Mouse (Mus musculus) midbrain, postnatal 0 days (tissue): ENCODE data around the gene Olfr171. TPM values are rescaled to one million over a fixed set of nuclear protein-coding genes. Genes with fewer than 3 reads are reported as not detected.
A peak's percentile ranks its signal among the peaks of the same experiment; 100 is the strongest.
"Not testable (repeated sequence)": the region's sequence is repeated elsewhere in the genome, so short reads cannot be mapped to it uniquely, and the experiment has no call there.

ENCODE experiments used
- ATAC-seq: fragments of 200-750 bp; cut with Nextera tagmentation; 2 replicates; pipeline ENCODE4 v1.8.0; 2017; ENCODE audit warnings: moderate number of reproducible peaks, mild to moderate bottlenecking, moderate TSS enrichment, moderate library complexity; ENCODE audit not compliant: low FRiP score
- DNase-seq: peaks from one replicate; pipeline ENCODE4 v3.0.0-alpha.2; 2015; ENCODE audit warnings: low spot score
- H3K27ac ChIP-seq: fragments of 300-500 bp; sonication (generic); 2 replicates; pipeline ENCODE4 v1.5.1; 2014; ENCODE audit warnings: low read depth, mild to moderate bottlenecking, low read length, mixed read lengths
- H3K27me3 ChIP-seq: fragments of 300-500 bp; sonication (generic); 2 replicates; pipeline ENCODE4 v1.6.1; 2014; ENCODE audit warnings: low read length, control low read depth, mixed read lengths; ENCODE audit not compliant: insufficient read depth
- H3K36me3 ChIP-seq: fragments of 300-500 bp; sonication (generic); 2 replicates; pipeline ENCODE4 v1.6.1; 2014; ENCODE audit warnings: low read length, control low read depth, mixed read lengths; ENCODE audit not compliant: insufficient read depth
- H3K4me1 ChIP-seq: fragments of 300-500 bp; sonication (generic); 2 replicates; pipeline ENCODE4 v1.6.1; 2014; ENCODE audit warnings: mild to moderate bottlenecking, control low read depth, antibody characterized with exemption, low read length, mixed read lengths; ENCODE audit not compliant: insufficient read depth
- H3K4me2 ChIP-seq: fragments of 300-500 bp; sonication (generic); 2 replicates; pipeline ENCODE4 v1.6.1; 2014; ENCODE audit warnings: low read depth, mild to moderate bottlenecking, low read length, mixed read lengths; ENCODE audit not compliant: poor library complexity, severe bottlenecking
- H3K4me3 ChIP-seq: fragments of 300-500 bp; sonication (generic); 2 replicates; pipeline ENCODE4 v1.5.1; 2014; ENCODE audit warnings: low read depth, mild to moderate bottlenecking, low read length, moderate library complexity
- H3K9ac ChIP-seq: fragments of 300-500 bp; sonication (generic); replicated peaks from 2 replicates; pipeline ENCODE4 v1.6.1; 2014; ENCODE audit warnings: mild to moderate bottlenecking, low read length, moderate library complexity, mixed read lengths; ENCODE audit not compliant: poor library complexity, severe bottlenecking
- H3K9me3 ChIP-seq: fragments of 300-500 bp; sonication (generic); 2 replicates; pipeline ENCODE4 v1.6.1; 2016; ENCODE audit warnings: low read length, control low read depth
- CTCF ChIP-seq: IDR thresholded peaks from 2 replicates; pipeline ENCODE4 v1.5.1; 2016; ENCODE audit warnings: antibody characterized with exemption, mild to moderate bottlenecking
- WGBS: fragments of 180-500 bp; shearing (Covaris S2); extraction: QIAGEN DNeasy Blood & Tissue Kit; methylation state at CpG from one replicate; pipeline ENCODE4 v1.1.7; 2014; 5-methylcytosine and 5-hydroxymethylcytosine counted together
- polyA plus RNA-seq: library from polyadenylated mRNA; unstranded; fragments of >200 nt; fragmentation: Nextera tagmentation; extraction: Ambion mirVana; gene quantifications from 2 replicates; pipeline ENCODE4 v1.2.1, GENCODE M21; 2015
- total RNA-seq: library from RNA; depleted of rRNA; stranded (reverse); fragments of >200 nt; gene quantifications from 2 replicates; pipeline ENCODE4 v1.2.3, GENCODE M21; 2014; rRNA removed

Gene Olfr171
- total RNA-seq, result not detected in 2 replicates
- not detected in 2 replicates for polyA plus RNA-seq

GRCm38 (mm10) chr16:19629816-19630215 is at the start of gene Olfr171:
Gene Olfr171, minus strand, starts transcription at chr16:19629916.
- no peak for ATAC-seq
- DNase-seq, result no peak

GRCm38 (mm10) chr16:19670768-19671357 is 41.1 kb upstream of the Olfr171 start:
- no peak for ATAC-seq
- TF ChIP-seq CTCF, result no peak
- H3K36me3 ChIP-seq, result no peaks in the 10 kb centered on the region
- H3K4me2 ChIP-seq, result no peak overlapping the region
- DNase-seq, result no peak
- H3K27ac ChIP-seq, result no peak overlapping the region
- no peak overlapping the region for H3K9ac ChIP-seq
- H3K4me3 ChIP-seq, result no peak overlapping the region
- no peaks in the 10 kb centered on the region for H3K9me3 ChIP-seq
- WGBS, result 89% methylated on average over 2 of the region's 2 CpGs
- no peaks in the 10 kb centered on the region for H3K4me1 ChIP-seq
- H3K27me3 ChIP-seq, result no peaks in the 10 kb centered on the region

More at GRCm38 (mm10) chr16:19629816-19630215, at the start of gene Olfr171:
- Histone ChIP-seq H3K4me1 (no peaks in the 10 kb centered on the region), H3K27me3 (no peaks in the 10 kb centered on the region), H3K36me3 (no peaks in the 10 kb centered on the region), H3K4me2 (no peak within 1 kb of the TSS), H3K27ac (no peak within 1 kb of the TSS), H3K4me3 (no peak within 1 kb of the TSS), H3K9me3 (no peaks in the 10 kb centered on the region), H3K9ac (no peak within 1 kb of the TSS)
- 81% methylated on average over 1 of the region's 1 CpGs for WGBS
- no peak for TF ChIP-seq CTCF

DNA sequence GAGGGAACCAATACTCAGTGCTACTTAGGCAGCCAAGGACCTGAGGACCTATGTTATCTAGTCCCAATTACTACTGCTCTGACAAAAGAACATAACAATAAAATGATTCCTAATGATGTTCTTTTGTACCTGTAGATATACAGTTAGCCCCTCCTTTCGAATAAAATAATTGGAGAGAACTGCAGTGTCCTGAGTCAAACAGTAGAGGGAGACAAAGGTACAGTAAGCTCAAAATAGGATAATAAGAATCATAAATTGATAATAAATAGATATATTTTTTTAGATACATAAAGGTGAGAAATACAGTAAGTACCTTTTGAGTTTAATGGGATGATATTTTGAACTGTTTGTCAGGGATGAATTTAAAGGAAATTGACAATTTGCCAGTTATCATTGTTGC is 36.6 kb upstream of the Olfr171 start:
- peak; percentile 62 for TF ChIP-seq CTCF
- Histone ChIP-seq H3K27me3 (no peaks in the 10 kb centered on the region), H3K27ac (no peak overlapping the region), H3K9me3 (no peaks in the 10 kb centered on the region), H3K4me1 (no peaks in the 10 kb centered on the region), H3K36me3 (no peaks in the 10 kb centered on the region), H3K9ac (no peak overlapping the region), H3K4me2 (no peak overlapping the region), H3K4me3 (no peak overlapping the region)
- 59% methylated on average over 1 of the region's 1 CpGs for WGBS
- DNase-seq (no peak), ATAC-seq (no peak)

DNA sequence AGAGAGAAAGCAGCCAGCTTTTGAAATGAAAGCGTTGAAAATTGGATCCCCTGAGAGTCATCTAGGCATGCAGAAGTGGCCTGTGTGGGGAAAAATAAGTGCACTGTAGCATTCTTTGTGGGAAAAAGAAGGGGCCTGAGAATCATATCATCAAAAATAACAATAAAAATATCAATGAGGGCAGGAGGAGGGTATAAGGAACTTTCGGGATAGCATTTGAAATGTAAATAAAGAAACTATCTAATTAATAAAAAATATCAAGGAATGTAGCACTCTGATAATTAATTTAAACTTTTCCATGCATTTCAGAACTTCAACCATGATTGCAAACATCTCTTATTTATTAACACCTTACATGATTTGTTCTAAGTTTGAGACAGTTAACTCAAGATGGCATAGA is 17.9 kb downstream of the Olfr171 start, which contains the start of gene Olfr170:
TSS of gene Olfr170 (minus strand) at position 101 of the 400 bp plus-strand sequence.
- not testable (repeated sequence) for H3K36me3 ChIP-seq, H3K4me2 ChIP-seq, DNase-seq, H3K9ac ChIP-seq, H3K27ac ChIP-seq, H3K4me1 ChIP-seq, ATAC-seq, H3K9me3 ChIP-seq, H3K27me3 ChIP-seq, H3K4me3 ChIP-seq
- WGBS, result 88% methylated on average over 2 of the region's 2 CpGs

DNA sequence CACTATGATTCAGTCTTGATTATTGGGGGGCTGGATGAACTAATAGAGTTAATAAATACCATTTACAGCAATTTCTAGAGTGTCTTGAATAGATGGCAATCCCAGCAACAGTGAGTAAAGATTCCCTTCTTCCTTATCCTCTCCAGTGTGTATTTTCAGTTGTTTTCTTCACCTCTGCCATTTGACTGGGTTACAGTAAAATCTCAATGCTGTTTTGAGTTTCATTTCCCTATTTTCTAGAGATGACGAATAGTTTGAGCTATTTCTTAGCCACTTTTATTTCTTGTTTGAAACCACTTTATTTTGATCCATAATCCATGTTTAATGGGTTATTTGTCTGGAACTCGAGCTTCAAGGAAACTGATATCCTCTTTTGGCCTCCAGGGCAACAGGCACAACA is 26.6 kb downstream of the Olfr171 start:
- ATAC-seq (no peak), DNase-seq (no peak)
- Histone ChIP-seq H3K4me3 (no peak overlapping the region), H3K27ac (no peak overlapping the region), H3K4me2 (no peak overlapping the region), H3K9me3 (0 out of 2 replicates have a peak, but pooled peaks cover 5% of the 10 kb centered on the region), H3K9ac (no peak overlapping the region), H3K36me3 (no peaks in the 10 kb centered on the region), H3K4me1 (no peaks in the 10 kb centered on the region), H3K27me3 (no peaks in the 10 kb centered on the region)
- no peak for TF ChIP-seq CTCF
- WGBS, result 55% methylated on average over 2 of the region's 2 CpGs

Other genes with a start within 250 kb of the Olfr171 start
- gene Olfr165, start 206.8 kb downstream of the Olfr171 start, total RNA-seq, result not detected in 2 replicates
- gene Olfr165, start 206.8 kb downstream of the Olfr171 start, polyA plus RNA-seq, result not detected in 2 replicates
- gene Olfr166, start 146.2 kb downstream of the Olfr171 start, total RNA-seq, result not detected in 2 replicates
- not detected in 2 replicates for gene Olfr166, start 146.2 kb downstream of the Olfr171 start, polyA plus RNA-seq
- gene Olfr167, start 107.7 kb downstream of the Olfr171 start, total RNA-seq, result not detected in 2 replicates
- not detected in 2 replicates for gene Olfr167, start 107.7 kb downstream of the Olfr171 start, polyA plus RNA-seq
- gene Olfr168, start 94.4 kb downstream of the Olfr171 start, total RNA-seq, result not detected in 2 replicates
- not detected in 2 replicates for gene Olfr168, start 94.4 kb downstream of the Olfr171 start, polyA plus RNA-seq
- not detected in 2 replicates for gene Olfr169, start 58.1 kb downstream of the Olfr171 start, total RNA-seq
- gene Olfr169, start 58.1 kb downstream of the Olfr171 start, polyA plus RNA-seq, result not detected in 2 replicates
- gene Olfr170, start 18.0 kb downstream of the Olfr171 start, total RNA-seq, result not detected in 2 replicates
- gene Olfr170, start 18.0 kb downstream of the Olfr171 start, polyA plus RNA-seq, result not detected in 2 replicates
- gene Lamp3, start 76.5 kb upstream of the Olfr171 start, total RNA-seq, result not detected in 2 replicates
- gene Lamp3, start 76.5 kb upstream of the Olfr171 start, polyA plus RNA-seq, result 0.05 TPM in 1 of 2 replicates, not detected in the other
- 32.9 and 42.6 TPM in 2 replicates for gene B3gnt5, start 130.3 kb upstream of the Olfr171 start, total RNA-seq
- 23.9 and 27.2 TPM in 2 replicates for gene B3gnt5, start 130.3 kb upstream of the Olfr171 start, polyA plus RNA-seq